Mouse (Mus musculus) heart, embryonic 12.5 days (tissue): Measurements from ENCODE around the gene Zfp991. TPM values are rescaled to one million over a fixed set of nuclear protein-coding genes. Genes with fewer than 3 reads are reported as not detected.
"Not testable (repeated sequence)": the region's sequence is repeated elsewhere in the genome, so short reads cannot be mapped to it uniquely, and the experiment has no call there.

Experiments used
- ATAC-seq: fragments of 200-750 bp; cut with Nextera tagmentation; 2 replicates; pipeline ENCODE4 v1.8.0; 2017; ENCODE audit warnings: moderate TSS enrichment, moderate library complexity; ENCODE audit not compliant: insufficient number of reproducible peaks, low FRiP score
- H3K27ac ChIP-seq: fragments of 300-500 bp; sonication (generic); 2 replicates; pipeline ENCODE4 v1.5.1; 2016; ENCODE audit warnings: mild to moderate bottlenecking, moderate library complexity; ENCODE audit not compliant: poor library complexity, severe bottlenecking
- H3K27me3 ChIP-seq: fragments of 300-500 bp; sonication (generic); replicated peaks from 2 replicates; pipeline ENCODE4 v1.6.1; 2016; ENCODE audit warnings: mild to moderate bottlenecking, moderate library complexity
- H3K36me3 ChIP-seq: fragments of 300-500 bp; sonication (generic); 2 replicates; pipeline ENCODE4 v1.6.1; 2016; ENCODE audit warnings: mild to moderate bottlenecking, moderate library complexity
- H3K4me1 ChIP-seq: fragments of 300-500 bp; sonication (generic); replicated peaks from 2 replicates; pipeline ENCODE4 v1.6.1; 2016; ENCODE audit warnings: mild to moderate bottlenecking
- H3K4me2 ChIP-seq: fragments of 300-500 bp; sonication (generic); 2 replicates; pipeline ENCODE4 v1.6.1; 2016; ENCODE audit warnings: mild to moderate bottlenecking, moderate library complexity
- H3K4me3 ChIP-seq: fragments of 300-500 bp; sonication (generic); 2 replicates; pipeline ENCODE4 v1.5.1; 2016; ENCODE audit warnings: mild to moderate bottlenecking
- H3K9ac ChIP-seq: fragments of 300-500 bp; sonication (generic); 2 replicates; pipeline ENCODE4 v1.6.1; 2016; ENCODE audit warnings: mild to moderate bottlenecking, moderate library complexity
- H3K9me3 ChIP-seq: fragments of 300-500 bp; sonication (generic); replicated peaks from 2 replicates; pipeline ENCODE4 v1.6.1; 2016; ENCODE audit warnings: mild to moderate bottlenecking, moderate library complexity
- WGBS: fragments of 180-500 bp; shearing (Covaris S2); methylation state at CpG from one replicate; pipeline ENCODE4 v1.1.7; 2016; 5-methylcytosine and 5-hydroxymethylcytosine counted together
- polyA plus RNA-seq: library from polyadenylated mRNA; unstranded; fragments of >200 nt; fragmentation: Nextera tagmentation; extraction: Ambion mirVana; gene quantifications from 2 replicates; pipeline ENCODE4 v1.2.1, GENCODE M21; 2016

Gene Zfp991
- polyA plus RNA-seq, 1 experiment from 2014 or later: 7.8 TPM

GRCm38 (mm10) chr4:147222021-147222420, 90.2 kb downstream of the Zfp991 start:
- not testable (repeated sequence) for H3K4me1 ChIP-seq, H3K27me3 ChIP-seq, H3K4me3 ChIP-seq, H3K36me3 ChIP-seq, H3K9ac ChIP-seq, ATAC-seq, H3K4me2 ChIP-seq, H3K27ac ChIP-seq
- H3K9me3 ChIP-seq: peaks cover 46% of the 10 kb centered on the region
- WGBS: 79% methylated on average over 5 of the region's 5 CpGs

- H3K4me2 ChIP-seq, H3K4me1 ChIP-seq, H3K27me3 ChIP-seq, H3K27ac ChIP-seq, H3K4me3 ChIP-seq, ATAC-seq, H3K9ac ChIP-seq, H3K36me3 ChIP-seq: not testable (repeated sequence)
- WGBS: 87% methylated on average over 24 of the region's 24 CpGs
- peaks cover 46% of the 10 kb centered on the region for H3K9me3 ChIP-seq
Measured at GRCm38 (mm10) chr4:147223778-147224435, 92.1 kb downstream of the Zfp991 start.

- H3K9me3 ChIP-seq: peaks cover 35% of the 10 kb centered on the region
- H3K4me2 ChIP-seq, H3K9ac ChIP-seq, ATAC-seq, H3K27ac ChIP-seq, H3K4me1 ChIP-seq, H3K36me3 ChIP-seq, H3K27me3 ChIP-seq, H3K4me3 ChIP-seq: not testable (repeated sequence)
- 85% methylated on average over 10 of the region's 15 CpGs for WGBS
Measured at GRCm38 (mm10) chr4:147225616-147226015, 93.8 kb downstream of the Zfp991 start.

- H3K4me2 ChIP-seq, H3K4me1 ChIP-seq, H3K36me3 ChIP-seq, H3K4me3 ChIP-seq, H3K27ac ChIP-seq, H3K9ac ChIP-seq, ATAC-seq, H3K27me3 ChIP-seq: not testable (repeated sequence)
- WGBS: 60% methylated on average over 3 of the region's 3 CpGs
- H3K9me3 ChIP-seq: peaks cover 28% of the 10 kb centered on the region
Measured at GRCm38 (mm10) chr4:147230026-147230425, 98.2 kb downstream of the Zfp991 start.

Other genes starting within 250 kb of the Zfp991 start
- gene Gm21411, start 222.4 kb upstream of the Zfp991 start, polyA plus RNA-seq: not detected in 2 replicates
- not detected in 2 replicates for gene Zfp989, start 160.1 kb upstream of the Zfp991 start, polyA plus RNA-seq
- not detected in 2 replicates for gene Rex2, start 110.2 kb upstream of the Zfp991 start, polyA plus RNA-seq
- not detected in 2 replicates for gene Zfp988, start 173.6 kb downstream of the Zfp991 start, polyA plus RNA-seq
- gene Zfp978, start 229.3 kb downstream of the Zfp991 start, polyA plus RNA-seq: 0.23 and 0.49 TPM in 2 replicates